Mouse (Mus musculus): ENCODE data around the gene B3galt6.

The B3galt6 gene

DNA sequence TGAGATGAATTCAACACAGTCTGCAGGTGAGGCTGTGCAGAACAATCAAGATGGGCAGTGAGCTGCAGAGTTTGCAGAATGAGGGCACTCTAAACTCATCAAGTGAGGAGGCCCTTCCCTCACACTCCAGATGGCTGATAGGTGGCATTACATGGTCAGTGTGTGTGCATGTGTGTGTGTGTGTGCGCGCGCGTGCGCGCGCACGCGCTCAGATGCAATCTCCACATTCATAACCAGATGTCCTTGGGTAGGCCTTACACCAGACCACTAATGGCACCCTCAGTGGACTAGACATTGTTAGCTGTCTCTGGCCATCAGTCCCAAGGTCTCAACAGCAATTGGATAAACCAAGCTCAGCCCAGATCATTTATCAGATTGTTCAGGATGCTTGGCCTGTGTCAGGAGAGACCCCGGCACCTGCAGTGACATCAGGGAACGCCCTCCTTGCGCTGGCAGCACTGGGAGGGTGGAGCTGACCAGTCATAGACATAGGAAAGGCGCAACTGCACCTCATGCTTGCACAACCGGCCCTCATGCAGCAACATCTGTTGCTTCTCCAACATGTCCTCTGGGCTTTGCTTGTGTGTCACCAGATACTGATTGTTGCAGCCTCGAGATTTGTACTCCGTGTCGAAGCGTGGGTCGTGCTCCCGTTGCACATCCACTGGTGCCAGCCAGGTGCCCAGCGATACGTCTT lies 1.1 kb downstream of the B3galt6 start:
- no peak for DNase-seq (ENCODE audit: low spot score in 2 of 2)

DNA sequence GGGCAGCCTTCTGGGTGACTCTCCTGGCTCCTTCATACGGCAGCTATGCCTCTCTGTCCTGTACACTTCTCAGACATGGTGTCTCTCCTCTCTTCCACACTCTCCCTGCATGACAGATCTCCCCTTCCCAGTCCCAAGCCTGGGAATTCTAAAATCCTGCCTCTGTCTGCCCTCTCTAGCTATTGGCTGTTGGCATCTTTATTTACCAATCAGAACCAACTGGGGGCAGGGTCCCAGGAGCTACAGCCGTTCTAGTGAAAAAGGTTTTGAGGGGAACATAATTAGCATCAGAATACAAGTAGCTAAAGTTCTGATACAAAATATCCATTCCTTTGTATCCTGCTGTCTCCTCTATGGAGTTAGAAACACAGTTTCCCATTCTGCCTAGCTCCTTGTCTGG lies 8.7 kb downstream of the B3galt6 start:
- DNase-seq (ENCODE audit: low spot score in 2 of 2): no peak

DNA sequence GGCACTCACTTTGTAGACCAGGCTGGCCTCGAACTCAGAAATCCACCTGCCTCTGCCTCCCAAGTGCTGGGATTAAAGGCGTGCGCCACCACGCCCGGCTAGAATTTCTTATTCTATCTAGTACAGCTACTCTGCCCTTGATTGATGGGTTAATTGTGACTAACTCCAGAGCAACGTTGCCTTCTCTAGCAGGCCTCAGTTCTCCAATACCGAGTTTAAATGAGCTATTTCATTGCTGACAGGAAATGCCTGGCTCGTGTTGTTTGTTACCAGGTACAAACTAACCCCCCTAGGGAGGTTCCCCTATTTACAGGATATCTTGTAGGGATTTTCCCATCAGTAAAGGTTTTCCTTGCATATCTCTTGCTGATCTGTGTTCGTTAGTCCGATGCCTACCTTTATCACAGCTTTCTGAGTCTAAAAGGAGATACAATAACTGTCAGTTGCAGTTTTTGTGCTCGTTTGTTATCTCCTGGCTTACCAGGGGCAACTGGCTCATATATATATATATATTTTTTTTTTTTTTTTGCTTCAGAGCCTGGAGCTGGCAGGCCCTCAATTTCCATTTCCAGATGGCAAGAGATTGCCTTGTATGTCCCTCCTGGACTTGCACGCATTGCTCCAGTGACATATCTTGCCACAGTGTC lies 10.9 kb downstream of the B3galt6 start:
- DNase-seq (ENCODE audit: low spot score in 2 of 2): no peak

DNA sequence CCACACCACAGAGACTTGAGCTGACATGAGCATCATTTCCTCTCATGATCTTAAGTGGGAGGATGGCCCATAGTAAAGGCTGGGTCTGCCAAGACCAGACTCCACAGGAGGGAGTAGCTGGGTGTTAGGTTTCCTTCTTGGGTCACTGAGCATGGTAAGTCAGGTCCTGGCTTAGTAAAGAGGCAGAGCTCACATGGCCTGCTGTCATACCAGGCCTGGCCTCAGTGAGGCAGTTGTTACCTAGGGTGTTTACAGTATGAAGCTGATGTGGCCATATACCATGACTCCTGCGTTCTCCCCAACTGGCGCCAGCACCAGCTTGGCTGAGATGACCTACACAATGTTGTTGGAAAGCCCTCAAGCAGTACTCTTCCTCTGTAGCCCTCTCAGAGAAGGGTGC lies 19.2 kb downstream of the B3galt6 start:
- DNase-seq (ENCODE audit: low spot score in 2 of 2): no peak

GRCm38 (mm10) chr4:155972651-155973050 lies 19.8 kb downstream of the B3galt6 start:
- DNase-seq (ENCODE audit: low spot score in 2 of 2): no peak

DNA sequence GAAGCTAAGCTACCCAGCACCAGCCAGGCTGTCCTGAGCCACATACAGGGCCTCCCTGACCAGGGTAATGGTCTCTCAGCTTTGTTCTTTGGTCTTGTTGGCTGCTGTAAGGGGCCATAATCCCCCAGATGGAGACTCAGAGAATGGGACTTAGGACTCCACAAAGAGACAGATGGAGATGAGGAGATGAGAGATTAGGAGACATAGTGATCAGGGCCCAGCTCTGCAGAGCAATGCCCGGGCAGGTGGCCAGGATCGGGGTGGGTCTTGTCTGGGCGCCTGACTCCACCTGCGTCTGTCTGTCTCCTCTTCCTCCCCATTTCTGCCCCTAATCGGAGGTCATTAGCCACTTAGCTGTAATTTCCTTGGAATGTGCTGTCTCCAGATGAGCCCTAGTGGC lies 22.2 kb downstream of the B3galt6 start:
- DNase-seq (ENCODE audit: low spot score in 2 of 2): no peak

GRCm38 (mm10) chr4:155969043-155969653 lies 23.3 kb downstream of the B3galt6 start:
- no peak for DNase-seq (ENCODE audit: low spot score in 2 of 2)

DNA sequence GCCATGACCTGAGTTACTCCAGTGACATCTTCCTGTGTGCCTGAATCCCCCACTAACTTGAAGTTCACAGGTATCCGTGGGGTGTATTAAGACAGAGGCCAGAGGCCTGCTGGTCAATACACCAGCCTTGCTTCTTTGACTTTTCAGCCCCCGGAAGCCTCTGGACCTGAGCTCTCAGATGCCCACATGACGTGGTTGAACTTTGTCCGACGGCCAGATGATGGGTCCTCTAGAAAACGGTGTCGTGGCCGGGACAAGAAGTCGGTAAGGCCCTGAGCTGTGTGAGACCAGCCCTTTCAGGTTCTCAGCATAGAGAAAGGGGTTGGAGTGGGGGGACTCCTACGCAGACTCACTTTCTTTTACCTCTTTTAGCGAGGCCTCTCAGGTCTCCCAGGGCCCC lies 28.1 kb downstream of the B3galt6 start:
- no peak for DNase-seq (ENCODE audit: low spot score in 2 of 2)

DNA sequence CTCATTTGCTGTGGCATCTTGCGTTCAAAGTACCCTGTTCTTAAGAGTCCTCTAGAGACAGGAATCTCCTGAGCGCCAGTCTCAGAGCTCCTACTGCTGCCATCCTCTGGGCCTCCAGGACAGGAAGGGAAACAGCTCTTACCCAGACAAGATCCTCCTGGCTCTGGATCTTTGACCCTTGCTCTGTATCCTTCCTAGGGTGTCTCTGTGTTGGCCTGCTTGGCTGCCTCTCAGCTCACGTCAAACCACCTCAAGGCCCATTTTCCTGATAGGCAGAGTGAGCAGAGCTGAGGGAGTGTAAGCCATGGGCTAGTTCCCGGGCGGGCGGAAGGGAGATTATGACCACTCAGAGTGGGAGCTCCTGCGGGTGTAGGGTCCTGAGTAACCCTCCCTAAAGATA lies 29.3 kb downstream of the B3galt6 start:
- no peak for DNase-seq (ENCODE audit: low spot score in 2 of 2)

DNA sequence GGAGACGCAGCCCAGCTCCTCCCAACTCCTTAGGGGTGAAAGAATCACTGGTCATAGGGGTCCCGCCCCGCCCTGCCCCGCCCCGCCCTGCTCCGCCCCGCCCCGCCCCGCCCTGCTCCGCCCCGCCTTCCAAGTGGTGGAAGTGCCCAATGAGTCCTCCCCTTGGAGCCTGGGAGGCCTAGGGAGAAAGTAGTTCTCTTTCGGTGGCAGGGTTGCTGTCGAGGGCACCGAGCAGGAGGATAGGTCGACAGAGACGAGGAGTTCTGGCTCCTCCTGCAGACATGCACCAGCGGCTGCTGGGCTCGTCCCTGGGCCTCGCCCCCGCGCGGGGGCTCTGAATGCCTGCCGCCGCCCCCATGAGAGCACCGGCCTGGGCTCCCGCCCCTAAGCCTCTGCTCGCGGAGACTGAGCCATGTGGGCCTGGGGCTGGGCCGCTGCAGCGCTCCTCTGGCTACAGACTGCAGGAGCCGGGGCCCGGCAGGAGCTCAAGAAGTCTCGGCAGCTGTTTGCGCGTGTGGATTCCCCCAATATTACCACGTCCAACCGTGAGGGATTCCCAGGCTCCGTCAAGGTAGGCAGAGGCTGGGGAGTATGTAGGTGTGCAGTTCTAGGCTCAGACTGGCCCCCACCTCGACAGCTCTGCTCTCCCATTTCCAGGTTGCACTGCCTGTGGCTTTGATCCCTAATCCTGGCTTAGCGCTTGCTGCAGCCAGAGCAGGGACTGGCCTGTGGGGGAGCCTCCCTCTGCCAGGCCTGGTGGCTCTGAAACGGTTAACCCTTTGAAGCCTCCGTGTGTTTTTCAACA lies 30.1 kb downstream of the B3galt6 start, which contains the start of gene C1qtnf12:
Gene C1qtnf12, plus strand, starts transcription at position 152 of the 805 bp plus-strand sequence.
- DNase-seq (ENCODE audit: low spot score in 2 of 2): peak in 1 of 2 experiments; percentile 4

GRCm38 (mm10) chr4:155959275-155959674 lies 33.2 kb downstream of the B3galt6 start:
- DNase-seq (ENCODE audit: low spot score in 2 of 2): peak; percentile 58 to 77

- DNase-seq (ENCODE audit: low spot score in 2 of 2): no peak
These were observed 37.0 kb downstream of the B3galt6 start for GRCm38 (mm10) chr4:155955491-155955890.

GRCm38 (mm10) chr4:155947094-155947493 lies 45.4 kb downstream of the B3galt6 start:
- no peak for DNase-seq (ENCODE audit: low spot score in 2 of 2)

DNA sequence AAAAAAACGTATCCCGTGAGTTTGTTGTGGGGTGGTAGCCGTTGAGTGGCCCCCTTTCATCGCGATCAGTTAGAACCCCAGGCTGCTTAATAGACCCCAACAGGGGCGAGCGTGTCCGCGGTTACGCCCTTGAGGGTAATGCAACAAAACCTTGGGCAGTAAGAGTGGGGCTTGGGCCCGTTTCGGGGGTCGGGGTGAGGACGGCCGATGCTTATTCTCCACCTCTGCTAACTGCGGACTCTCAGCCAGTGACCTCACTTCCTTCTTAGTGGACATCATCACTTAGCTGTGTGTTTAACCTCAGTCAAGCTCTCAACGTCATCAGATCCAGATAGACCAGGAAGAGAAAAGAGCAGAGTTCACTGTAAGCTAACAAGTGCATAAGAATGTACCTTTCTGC lies 48.2 kb downstream of the B3galt6 start:
- peak; percentile 32 to 48 for DNase-seq (ENCODE audit: low spot score in 2 of 2)

- DNase-seq (ENCODE audit: low spot score in 2 of 2): peak; percentile 92 to 93
These were observed 48.8 kb downstream of the B3galt6 start, which contains the start of gene Ube2j2 for GRCm38 (mm10) chr4:155943534-155944249. Gene Ube2j2 (plus strand): TSS chr4:155943831.

DNA sequence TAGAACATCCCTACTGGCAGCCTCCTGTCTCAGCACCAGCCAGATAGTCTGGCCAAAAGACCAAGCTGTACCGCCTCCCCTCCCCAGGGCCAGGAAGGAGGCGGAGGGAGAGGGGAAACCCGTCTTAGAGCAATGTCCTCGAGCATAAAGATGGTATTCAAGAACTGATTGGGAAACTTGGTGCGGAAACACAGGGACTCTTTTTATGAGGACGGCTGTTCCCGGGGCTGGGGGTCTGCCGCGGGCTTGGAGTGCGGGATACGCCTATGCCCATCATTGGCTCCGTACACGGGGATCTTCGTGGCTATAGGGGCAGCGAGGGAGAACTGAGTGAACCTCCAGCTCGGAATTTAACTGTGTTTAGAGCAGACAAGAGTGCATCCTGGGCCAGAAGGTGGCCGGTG lies 49.4 kb downstream of the B3galt6 start:
- peak in 1 of 2 experiments; percentile 5 for DNase-seq (ENCODE audit: low spot score in 2 of 2)
